Mouse (Mus musculus) spleen, postnatal 10 days (tissue): ENCODE measurements around the gene Irf8.

Experiments used
- DNase-seq, 2 experiments: peaks; one replicate each; pipeline ENCODE4 v3.0.0; 2021 to 2022; ENCODE audit warnings: low spot score in 2 of 2

Irf8 gene

GRCm38 (mm10) chr8:120735770-120736481 is at the start of gene Irf8:
TSS of gene Irf8 (plus strand) at chr8:120736358.
- DNase-seq: peak; percentile 61 to 85

- no peak for DNase-seq
These were observed 49.6 kb upstream of the Irf8 start for GRCm38 (mm10) chr8:120686576-120686975.

GRCm38 (mm10) chr8:120687786-120688185 is 48.4 kb upstream of the Irf8 start:
- DNase-seq: no peak

- DNase-seq: no peak
These were observed 47.6 kb upstream of the Irf8 start for GRCm38 (mm10) chr8:120688511-120688910.

- no peak for DNase-seq
These were observed 43.2 kb upstream of the Irf8 start for GRCm38 (mm10) chr8:120692934-120693333.

GRCm38 (mm10) chr8:120693861-120694493 is 42.2 kb upstream of the Irf8 start:
- DNase-seq: peak in 1 of 2 experiments; percentile 62

GRCm38 (mm10) chr8:120696401-120697153 is 39.6 kb upstream of the Irf8 start:
- no peak for DNase-seq

GRCm38 (mm10) chr8:120697154-120697978 is 38.8 kb upstream of the Irf8 start:
- DNase-seq: peak in 1 of 2 experiments; percentile 52

- peak; percentile 41 to 71 for DNase-seq
These were observed 38.2 kb upstream of the Irf8 start for GRCm38 (mm10) chr8:120697979-120698272.

GRCm38 (mm10) chr8:120698426-120698825 is 37.7 kb upstream of the Irf8 start:
- DNase-seq: no peak

GRCm38 (mm10) chr8:120699079-120699478 is 37.1 kb upstream of the Irf8 start:
- no peak for DNase-seq

- DNase-seq: no peak
These were observed 36.6 kb upstream of the Irf8 start for GRCm38 (mm10) chr8:120699565-120699964.

- DNase-seq: no peak
These were observed 36.1 kb upstream of the Irf8 start for GRCm38 (mm10) chr8:120700053-120700452.

GRCm38 (mm10) chr8:120701758-120702465 is 34.2 kb upstream of the Irf8 start:
- DNase-seq: peak in 1 of 2 experiments; percentile 74

GRCm38 (mm10) chr8:120704203-120704602 is 32.0 kb upstream of the Irf8 start:
- DNase-seq: no peak

- no peak for DNase-seq
These were observed 31.0 kb upstream of the Irf8 start for GRCm38 (mm10) chr8:120705163-120705562.

- DNase-seq: no peak
These were observed 30.0 kb upstream of the Irf8 start for GRCm38 (mm10) chr8:120706193-120706592.

GRCm38 (mm10) chr8:120709176-120709575 is 27.0 kb upstream of the Irf8 start:
- no peak for DNase-seq

GRCm38 (mm10) chr8:120715200-120715599 is 21.0 kb upstream of the Irf8 start:
- DNase-seq: no peak

GRCm38 (mm10) chr8:120715996-120716680 is 20.0 kb upstream of the Irf8 start:
- no peak for DNase-seq
